Mouse (Mus musculus) embryonic facial prominence, embryonic 14.5 days (tissue): ENCODE data around the gene Itih2. TPM values are rescaled to one million over a fixed set of nuclear protein-coding genes. Genes with fewer than 3 reads are reported as not detected.

Source experiments
- ATAC-seq: fragments of 200-750 bp; cut with Nextera tagmentation; 2 replicates; pipeline ENCODE4 v1.8.0; 2017; ENCODE audit warnings: low read depth, moderate number of reproducible peaks, moderate TSS enrichment
- DNase-seq: peaks from one replicate; pipeline ENCODE4 v3.0.0-alpha.2; 2015; ENCODE audit warnings: low spot score
- H3K27ac ChIP-seq: fragments of 300-500 bp; sonication (generic); replicated peaks from 2 replicates; pipeline ENCODE4 v1.5.1; 2014; ENCODE audit warnings: low read depth, mild to moderate bottlenecking, low read length, moderate library complexity
- H3K27me3 ChIP-seq: fragments of 300-500 bp; sonication (generic); replicated peaks from 2 replicates; pipeline ENCODE4 v1.6.1; 2014; ENCODE audit warnings: low read length; ENCODE audit not compliant: control insufficient read depth, insufficient read depth
- H3K36me3 ChIP-seq: fragments of 300-500 bp; sonication (generic); 2 replicates; pipeline ENCODE4 v1.6.1; 2014; ENCODE audit warnings: low read length, mixed read lengths; ENCODE audit not compliant: control insufficient read depth, insufficient read depth
- H3K4me1 ChIP-seq: fragments of 300-500 bp; sonication (generic); 2 replicates; pipeline ENCODE4 v1.6.1; 2014; ENCODE audit warnings: antibody characterized with exemption, low read length; ENCODE audit not compliant: control insufficient read depth, insufficient read depth
- H3K4me2 ChIP-seq: fragments of 300-500 bp; sonication (generic); 2 replicates; pipeline ENCODE4 v1.6.1; 2014; ENCODE audit warnings: low read depth, mild to moderate bottlenecking, low read length, moderate library complexity, mixed read lengths
- H3K4me3 ChIP-seq: fragments of 300-500 bp; sonication (generic); 2 replicates; pipeline ENCODE4 v1.5.1; 2014; ENCODE audit warnings: low read depth, mild to moderate bottlenecking, low read length
- H3K9ac ChIP-seq: fragments of 300-500 bp; sonication (generic); 2 replicates; pipeline ENCODE4 v1.6.1; 2014; ENCODE audit warnings: low read depth, mild to moderate bottlenecking, low read length, moderate library complexity, mixed read lengths
- H3K9me3 ChIP-seq: fragments of 300-500 bp; sonication (generic); 2 replicates; pipeline ENCODE4 v1.6.1; 2016; ENCODE audit warnings: low read length; ENCODE audit not compliant: control insufficient read depth
- WGBS: fragments of 180-500 bp; shearing (Covaris S2); extraction: QIAGEN DNeasy Blood & Tissue Kit; methylation state at CpG from one replicate; pipeline ENCODE4 v1.1.7; 2014; 5-methylcytosine and 5-hydroxymethylcytosine counted together
- polyA plus RNA-seq: library from polyadenylated mRNA; unstranded; fragments of >200 nt; fragmentation: Nextera tagmentation; extraction: Ambion mirVana; gene quantifications from 2 replicates; pipeline ENCODE4 v1.2.1, GENCODE M21; 2014

Gene Itih2
- polyA plus RNA-seq, 1 experiment from 2014 or later: 3.6 TPM

GRCm38 (mm10) chr2:10100471-10100870 is 30.7 kb downstream of the Itih2 start:
- no peaks in the 10 kb centered on the region for H3K9me3 ChIP-seq
- H3K4me2 ChIP-seq: no peak overlapping the region
- H3K36me3 ChIP-seq: no peaks in the 10 kb centered on the region
- ATAC-seq: no peak
- DNase-seq: no peak
- no peak overlapping the region for H3K9ac ChIP-seq
- no peaks in the 10 kb centered on the region for H3K4me1 ChIP-seq
- no peak overlapping the region for H3K4me3 ChIP-seq
- no peaks in the 10 kb centered on the region for H3K27me3 ChIP-seq
- 74% methylated on average over 2 of the region's 2 CpGs for WGBS
- no peak overlapping the region for H3K27ac ChIP-seq

GRCm38 (mm10) chr2:10098598-10099215 is 32.5 kb downstream of the Itih2 start:
- ATAC-seq (0 out of 2 replicates have a peak, but pooled peaks have one; percentile 15), DNase-seq (peak; percentile 53)
- Histone ChIP-seq H3K9me3 (no peaks in the 10 kb centered on the region), H3K4me1 (no peaks in the 10 kb centered on the region), H3K9ac (no peak overlapping the region), H3K27me3 (no peaks in the 10 kb centered on the region), H3K36me3 (no peaks in the 10 kb centered on the region), H3K4me2 (no peak overlapping the region), H3K4me3 (no peak overlapping the region), H3K27ac (no peak overlapping the region)
- 34% methylated on average over 9 of the region's 9 CpGs for WGBS

- Histone ChIP-seq H3K9me3 (no peaks in the 10 kb centered on the region), H3K36me3 (peaks cover 34% of the 10 kb centered on the region), H3K4me3 (no peak overlapping the region), H3K4me2 (no peak overlapping the region), H3K27ac (no peak overlapping the region), H3K4me1 (no peaks in the 10 kb centered on the region), H3K9ac (no peak overlapping the region), H3K27me3 (no peaks in the 10 kb centered on the region)
- no peak for ATAC-seq
- 85% methylated on average over 14 of the region's 14 CpGs for WGBS
- DNase-seq: no peak
Measured at GRCm38 (mm10) chr2:10094327-10095100, 36.7 kb downstream of the Itih2 start.

GRCm38 (mm10) chr2:10087256-10087850 is 43.8 kb downstream of the Itih2 start:
- 80% methylated on average over 8 of the region's 8 CpGs for WGBS
- ATAC-seq (no peak), DNase-seq (no peak)
- Histone ChIP-seq H3K4me3 (no peak overlapping the region), H3K9ac (no peak overlapping the region), H3K9me3 (no peaks in the 10 kb centered on the region), H3K4me2 (no peak overlapping the region), H3K4me1 (no peaks in the 10 kb centered on the region), H3K36me3 (peaks cover 57% of the 10 kb centered on the region), H3K27ac (no peak overlapping the region), H3K27me3 (no peaks in the 10 kb centered on the region)

- DNase-seq: no peak
- Histone ChIP-seq H3K9me3 (no peaks in the 10 kb centered on the region), H3K36me3 (peaks cover 27% of the 10 kb centered on the region; the same call in 1 of the 2 replicates), H3K27me3 (no peaks in the 10 kb centered on the region), H3K9ac (no peak overlapping the region), H3K27ac (no peak overlapping the region), H3K4me2 (no peak overlapping the region), H3K4me3 (no peak overlapping the region), H3K4me1 (peaks cover 24% of the 10 kb centered on the region)
- WGBS: 42% methylated on average over 1 of the region's 1 CpGs
- ATAC-seq: no peak
Measured at GRCm38 (mm10) chr2:10082737-10083136, 48.5 kb downstream of the Itih2 start.

- ATAC-seq: no peak
- no peaks in the 10 kb centered on the region for H3K9me3 ChIP-seq
- H3K9ac ChIP-seq: peak overlapping the region; percentile 99
- peaks cover 29% of the 10 kb centered on the region for H3K4me1 ChIP-seq
- H3K4me2 ChIP-seq: peak overlapping the region; percentile 82
- peaks cover 20% of the 10 kb centered on the region; the same call in 1 of the 2 replicates for H3K36me3 ChIP-seq
- no peak overlapping the region for H3K27ac ChIP-seq
- DNase-seq: no peak
- 80% methylated on average over 5 of the region's 5 CpGs for WGBS
- H3K27me3 ChIP-seq: no peaks in the 10 kb centered on the region
- H3K4me3 ChIP-seq: peak overlapping the region; percentile 99
Measured at GRCm38 (mm10) chr2:10081453-10082080, 49.6 kb downstream of the Itih2 start.

- H3K27ac ChIP-seq: peak within 1 kb of the TSS; percentile 91
- H3K9me3 ChIP-seq: no peaks in the 10 kb centered on the region
- 0 out of 2 replicates have a peak, but pooled peaks cover 14% of the 10 kb centered on the region for H3K36me3 ChIP-seq
- H3K27me3 ChIP-seq: no peaks in the 10 kb centered on the region
- under 1% methylated on average over 52 of the region's 61 CpGs for WGBS
- peaks cover 29% of the 10 kb centered on the region for H3K4me1 ChIP-seq
- ATAC-seq (peak; percentile 97), DNase-seq (peak; percentile 98)
- H3K9ac ChIP-seq: peak within 1 kb of the TSS; percentile 99
- H3K4me3 ChIP-seq: peak within 1 kb of the TSS; percentile 99
- H3K4me2 ChIP-seq: peak within 1 kb of the TSS; percentile 82
Measured at GRCm38 (mm10) chr2:10080310-10081010, 50.7 kb downstream of the Itih2 start, which contains the start of the genes Atp5c1 and Kin. Gene Atp5c1 (minus strand): TSS chr2:10080510. Gene Kin (plus strand): TSS chr2:10080593.
